Mouse (Mus musculus) neural tube, embryonic 11.5 days (tissue): ENCODE results near the gene Gja4. TPM values are rescaled to one million over a fixed set of nuclear protein-coding genes. Genes with fewer than 3 reads are reported as not detected.

Experiments
- ATAC-seq: fragments of 200-750 bp; cut with Nextera tagmentation; 2 replicates; pipeline ENCODE4 v1.8.0; 2017; ENCODE audit warnings: moderate number of reproducible peaks, mild to moderate bottlenecking, moderate TSS enrichment, moderate library complexity; ENCODE audit not compliant: insufficient read depth, low FRiP score, low TSS enrichment
- DNase-seq: peaks from one replicate; pipeline ENCODE4 v3.0.0-alpha.2; 2015; ENCODE audit warnings: low spot score
- H3K27ac ChIP-seq: fragments of 300-500 bp; sonication (generic); 2 replicates; pipeline ENCODE4 v1.5.1; 2014; ENCODE audit warnings: low read depth, mild to moderate bottlenecking, low read length
- H3K27me3 ChIP-seq: fragments of 300-500 bp; sonication (generic); 2 replicates; pipeline ENCODE4 v1.6.1; 2014; ENCODE audit warnings: mild to moderate bottlenecking, low read length, mixed read lengths; ENCODE audit not compliant: control insufficient read depth, insufficient read depth
- H3K36me3 ChIP-seq: fragments of 300-500 bp; sonication (generic); 2 replicates; pipeline ENCODE4 v1.6.1; 2014; ENCODE audit warnings: mild to moderate bottlenecking, low read length, moderate library complexity, mixed read lengths; ENCODE audit not compliant: control insufficient read depth, insufficient read depth
- H3K4me1 ChIP-seq: fragments of 300-500 bp; sonication (generic); 2 replicates; pipeline ENCODE4 v1.6.1; 2014; ENCODE audit warnings: low read length, mixed read lengths; ENCODE audit not compliant: control insufficient read depth, insufficient read depth
- H3K4me2 ChIP-seq: fragments of 300-500 bp; sonication (generic); 2 replicates; pipeline ENCODE4 v1.6.1; 2014; ENCODE audit warnings: low read depth, mild to moderate bottlenecking, moderate library complexity
- H3K4me3 ChIP-seq: fragments of 300-500 bp; sonication (generic); 2 replicates; pipeline ENCODE4 v1.5.1; 2014; ENCODE audit warnings: low read depth, low read length
- H3K9ac ChIP-seq: fragments of 300-500 bp; sonication (generic); 2 replicates; pipeline ENCODE4 v1.6.1; 2014; ENCODE audit warnings: mild to moderate bottlenecking, low read length
- H3K9me3 ChIP-seq: fragments of 300-500 bp; sonication (generic); 2 replicates; pipeline ENCODE4 v1.6.1; 2016; ENCODE audit warnings: low read length; ENCODE audit not compliant: control insufficient read depth
- WGBS: fragments of 180-500 bp; shearing (Covaris S2); extraction: QIAGEN DNeasy Blood & Tissue Kit; methylation state at CpG from one replicate; pipeline ENCODE4 v1.1.7; 2014; 5-methylcytosine and 5-hydroxymethylcytosine counted together
- polyA plus RNA-seq: library from polyadenylated mRNA; unstranded; fragments of >200 nt; fragmentation: Nextera tagmentation; extraction: Ambion mirVana; gene quantifications from 2 replicates; pipeline ENCODE4 v1.2.1, GENCODE M21; 2014

Gene Gja4
- polyA plus RNA-seq, 1 experiment from 2014 or later, result 20.3 TPM

DNA sequence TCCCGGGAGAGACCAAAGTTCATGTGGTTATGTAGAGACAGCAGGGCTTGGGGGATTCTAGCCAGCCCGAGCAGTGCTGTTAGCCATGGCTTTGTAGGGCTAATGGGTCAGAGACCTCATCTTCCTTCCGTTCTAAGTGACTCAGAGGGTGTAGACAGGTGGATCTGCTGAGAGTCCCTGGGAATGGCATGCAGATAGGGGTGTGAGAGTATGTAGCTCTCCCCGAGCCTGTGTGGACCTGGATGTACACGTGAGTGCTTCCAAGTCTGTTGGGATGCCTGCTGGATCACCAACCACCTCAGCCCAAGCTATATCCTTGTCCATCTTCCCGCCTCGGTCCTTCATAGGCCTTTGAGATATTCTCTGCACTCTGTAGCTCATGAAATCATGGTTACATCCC is 14.5 kb upstream of the Gja4 start:
- no peak overlapping the region for H3K9ac ChIP-seq
- H3K4me2 ChIP-seq, result no peak overlapping the region
- peaks cover 33% of the 10 kb centered on the region for H3K27me3 ChIP-seq
- no peak for ATAC-seq
- no peak overlapping the region for H3K27ac ChIP-seq
- H3K4me1 ChIP-seq, result peaks cover 5% of the 10 kb centered on the region; the same call in 1 of the 2 replicates
- no peak for DNase-seq
- no peaks in the 10 kb centered on the region for H3K9me3 ChIP-seq
- H3K36me3 ChIP-seq, result no peaks in the 10 kb centered on the region
- H3K4me3 ChIP-seq, result no peak overlapping the region
- WGBS, result 67% methylated on average over 7 of the region's 7 CpGs

DNA sequence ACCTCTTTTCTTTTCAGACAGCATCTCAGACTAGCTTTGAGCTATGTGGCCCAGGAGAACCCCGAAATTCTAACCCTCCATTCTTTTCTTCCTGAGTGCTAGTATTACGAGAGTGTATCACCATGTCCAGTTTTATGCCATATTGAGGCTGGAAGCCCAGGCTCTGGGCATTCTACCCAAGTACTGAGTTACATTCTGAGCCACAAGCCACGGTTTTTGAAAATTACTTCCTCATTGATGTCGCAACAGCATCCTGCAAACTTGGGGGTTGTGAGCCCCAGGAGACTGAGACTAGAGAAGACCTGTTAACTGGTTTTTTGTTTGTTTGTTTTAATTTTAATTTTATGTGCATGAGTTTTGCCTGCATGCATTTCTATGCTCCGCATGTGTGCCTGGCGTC is 13.9 kb upstream of the Gja4 start:
- 78% methylated on average over 6 of the region's 6 CpGs for WGBS

DNA sequence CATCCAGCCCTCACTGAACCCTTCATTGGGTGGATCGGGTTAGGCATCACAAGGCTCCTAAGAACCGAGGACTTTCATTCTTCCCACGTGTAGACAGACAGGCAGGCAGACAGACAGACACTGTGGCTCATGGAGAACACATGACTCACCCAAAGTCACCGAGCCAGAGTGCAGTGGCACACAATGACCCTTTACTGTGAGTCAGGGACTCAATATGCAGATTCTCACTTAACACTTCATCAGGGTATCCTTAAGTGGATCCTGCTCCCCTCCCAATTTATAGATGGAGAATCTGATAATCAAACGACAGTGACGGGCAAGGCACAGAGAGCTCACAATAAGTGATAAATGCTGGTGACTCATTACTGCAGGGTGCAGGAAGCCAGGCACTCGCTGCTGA is 13.4 kb upstream of the Gja4 start:
- H3K27me3 ChIP-seq, result peaks cover 33% of the 10 kb centered on the region
- no peak for ATAC-seq
- H3K27ac ChIP-seq, result no peak overlapping the region

More for the DNA sequence above, 13.9 kb upstream of the Gja4 start:
- Histone ChIP-seq H3K27me3 (peaks cover 33% of the 10 kb centered on the region), H3K36me3 (no peaks in the 10 kb centered on the region), H3K4me2 (no peak overlapping the region), H3K27ac (no peak overlapping the region), H3K9ac (no peak overlapping the region), H3K4me3 (no peak overlapping the region), H3K4me1 (peaks cover 5% of the 10 kb centered on the region; the same call in 1 of the 2 replicates), H3K9me3 (no peaks in the 10 kb centered on the region)
- no peak for ATAC-seq
- no peak for DNase-seq

DNA sequence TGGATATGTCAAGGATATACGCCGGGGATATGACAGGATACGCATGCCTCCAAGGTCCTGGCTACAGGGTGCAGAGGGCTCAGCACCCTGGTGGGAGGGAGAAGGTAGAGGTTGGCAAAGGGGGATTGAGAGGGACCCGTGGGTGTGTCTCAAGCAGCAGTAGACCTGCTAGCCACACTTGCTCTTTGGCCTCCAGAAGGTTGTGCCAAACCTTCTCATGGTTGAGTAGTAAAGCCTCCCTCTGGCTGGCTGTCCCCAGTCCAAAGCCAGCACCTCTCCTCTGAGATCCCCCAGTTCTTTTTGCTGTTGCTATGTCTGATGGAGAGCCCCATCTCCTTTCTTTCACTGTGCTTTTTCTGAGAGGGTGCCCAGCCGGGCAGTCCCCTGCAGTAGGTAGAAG is 11.4 kb upstream of the Gja4 start:
- 87% methylated on average over 5 of the region's 5 CpGs for WGBS
- H3K4me1 ChIP-seq, result no peaks in the 10 kb centered on the region
- H3K27ac ChIP-seq, result no peak overlapping the region
- no peak for ATAC-seq
- H3K4me3 ChIP-seq, result no peak overlapping the region
- DNase-seq, result no peak
- H3K27me3 ChIP-seq, result peaks cover 20% of the 10 kb centered on the region
- H3K36me3 ChIP-seq, result no peaks in the 10 kb centered on the region
- H3K4me2 ChIP-seq, result no peak overlapping the region
- no peaks in the 10 kb centered on the region for H3K9me3 ChIP-seq
- no peak overlapping the region for H3K9ac ChIP-seq

More for the DNA sequence above, 13.4 kb upstream of the Gja4 start:
- Histone ChIP-seq H3K4me1 (peaks cover 5% of the 10 kb centered on the region; the same call in 1 of the 2 replicates), H3K36me3 (no peaks in the 10 kb centered on the region), H3K4me3 (no peak overlapping the region), H3K9ac (no peak overlapping the region), H3K4me2 (no peak overlapping the region), H3K9me3 (no peaks in the 10 kb centered on the region)
- WGBS, result 66% methylated on average over 7 of the region's 7 CpGs
- no peak for DNase-seq

DNA sequence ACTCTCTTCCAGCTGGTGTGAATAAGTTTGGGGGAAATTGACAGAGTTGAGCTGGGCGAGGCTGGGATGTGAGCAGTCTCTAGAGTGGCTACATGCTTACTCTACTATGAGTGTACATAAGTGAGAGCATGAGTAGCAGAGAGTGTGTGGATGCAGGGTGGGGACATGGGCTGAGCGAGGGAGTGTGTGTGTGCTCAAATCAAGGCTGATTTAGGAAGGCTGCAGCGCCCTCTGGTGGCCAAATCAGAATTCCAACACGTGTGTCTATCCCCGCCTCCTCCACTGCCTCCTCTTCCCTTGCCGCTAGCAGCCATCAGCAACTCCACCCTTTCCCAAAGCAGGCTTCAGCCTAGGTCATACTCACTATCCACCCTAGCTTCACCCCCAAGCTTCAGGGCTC is 10.9 kb upstream of the Gja4 start:
- Histone ChIP-seq H3K4me3 (no peak overlapping the region), H3K4me2 (no peak overlapping the region), H3K27me3 (peaks cover 15% of the 10 kb centered on the region)

DNA sequence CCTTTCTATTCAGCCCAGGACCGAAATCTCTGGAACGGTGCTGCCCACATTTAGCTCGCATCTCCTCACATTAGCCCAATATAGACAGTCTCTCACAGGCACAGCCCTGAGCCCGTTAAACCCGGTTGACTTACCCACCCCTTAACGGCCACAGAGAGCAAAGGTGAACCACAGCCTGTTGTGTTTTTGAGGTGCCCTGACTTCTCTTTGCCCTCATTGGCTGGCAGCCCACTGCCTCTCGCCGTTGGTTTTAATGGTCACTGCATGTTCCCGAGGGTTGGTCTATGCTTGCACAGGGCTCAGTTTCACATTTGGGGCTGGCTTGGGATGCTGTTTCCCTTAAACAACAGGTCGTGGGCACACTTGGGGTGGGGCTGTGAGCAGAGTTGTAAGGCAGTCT is 10.5 kb upstream of the Gja4 start:
- Histone ChIP-seq H3K4me3 (no peak overlapping the region), H3K9me3 (no peaks in the 10 kb centered on the region), H3K9ac (no peak overlapping the region), H3K27me3 (peaks cover 10% of the 10 kb centered on the region), H3K36me3 (no peaks in the 10 kb centered on the region), H3K4me1 (no peaks in the 10 kb centered on the region), H3K27ac (no peak overlapping the region), H3K4me2 (no peak overlapping the region)
- ATAC-seq (no peak), DNase-seq (no peak)
- 76% methylated on average over 10 of the region's 10 CpGs for WGBS

More for the DNA sequence above, 10.9 kb upstream of the Gja4 start:
- peak; percentile 50; the same call in 1 of the 2 replicates for ATAC-seq
- DNase-seq, result peak; percentile 90
- Histone ChIP-seq H3K36me3 (no peaks in the 10 kb centered on the region), H3K9ac (no peak overlapping the region), H3K27ac (no peak overlapping the region), H3K4me1 (no peaks in the 10 kb centered on the region), H3K9me3 (no peaks in the 10 kb centered on the region)
- 12% methylated on average over 6 of the region's 6 CpGs for WGBS

DNA sequence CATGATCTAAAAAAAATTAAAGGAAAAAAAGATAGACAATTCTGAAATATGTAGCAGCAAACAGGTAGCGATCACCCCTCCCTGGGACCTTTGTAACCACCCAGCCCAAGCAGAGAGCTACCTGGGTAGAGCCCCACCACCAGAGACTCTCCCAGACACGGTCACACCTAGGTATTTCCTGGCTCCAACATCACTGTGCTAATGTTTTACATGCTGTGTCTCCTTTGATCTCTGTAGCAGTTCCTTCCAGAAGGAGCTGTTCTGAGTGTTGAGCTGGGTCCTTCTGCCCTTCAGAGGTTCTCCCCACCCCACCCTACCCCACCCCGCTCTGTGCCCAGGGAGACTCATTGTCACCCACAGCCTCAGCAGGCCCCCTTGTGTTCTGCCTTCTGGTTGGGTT is 9.8 kb upstream of the Gja4 start:
- Histone ChIP-seq H3K36me3 (no peaks in the 10 kb centered on the region), H3K4me2 (no peak overlapping the region), H3K27ac (no peak overlapping the region), H3K4me1 (no peaks in the 10 kb centered on the region), H3K9me3 (no peaks in the 10 kb centered on the region), H3K9ac (no peak overlapping the region), H3K4me3 (no peak overlapping the region), H3K27me3 (peaks cover 6% of the 10 kb centered on the region)
- no peak for ATAC-seq
- DNase-seq, result no peak
- WGBS, result 81% methylated on average over 3 of the region's 3 CpGs

DNA sequence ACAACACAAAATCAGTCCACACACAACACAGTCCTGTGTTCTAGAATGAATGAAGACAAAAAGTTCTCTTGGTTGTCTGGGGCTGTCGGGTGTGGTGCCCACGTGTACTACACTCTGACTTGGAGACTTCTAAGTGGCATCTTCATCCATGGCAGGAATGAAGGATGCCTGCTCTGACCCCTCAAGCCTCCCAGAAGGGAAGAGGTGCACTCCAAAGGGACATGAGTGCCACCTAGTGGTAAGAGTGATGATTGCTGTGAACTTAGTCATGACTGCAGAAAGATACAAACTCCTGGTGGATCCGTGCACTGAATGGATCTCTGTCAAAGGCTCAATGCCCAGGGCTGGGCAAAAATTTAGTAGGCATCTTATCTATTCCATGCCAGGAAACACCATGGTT is 5.8 kb upstream of the Gja4 start:
- no peaks in the 10 kb centered on the region for H3K9me3 ChIP-seq
- no peak overlapping the region for H3K9ac ChIP-seq
- ATAC-seq (no peak), DNase-seq (peak; percentile 67)
- H3K27me3 ChIP-seq, result 0 out of 2 replicates have a peak, but pooled peaks cover under 1% of the 10 kb centered on the region
- WGBS, result 1% methylated on average over 3 of the region's 3 CpGs
- H3K27ac ChIP-seq, result no peak overlapping the region
- no peaks in the 10 kb centered on the region for H3K4me1 ChIP-seq
- no peaks in the 10 kb centered on the region for H3K36me3 ChIP-seq
- no peak overlapping the region for H3K4me2 ChIP-seq
- H3K4me3 ChIP-seq, result no peak overlapping the region

DNA sequence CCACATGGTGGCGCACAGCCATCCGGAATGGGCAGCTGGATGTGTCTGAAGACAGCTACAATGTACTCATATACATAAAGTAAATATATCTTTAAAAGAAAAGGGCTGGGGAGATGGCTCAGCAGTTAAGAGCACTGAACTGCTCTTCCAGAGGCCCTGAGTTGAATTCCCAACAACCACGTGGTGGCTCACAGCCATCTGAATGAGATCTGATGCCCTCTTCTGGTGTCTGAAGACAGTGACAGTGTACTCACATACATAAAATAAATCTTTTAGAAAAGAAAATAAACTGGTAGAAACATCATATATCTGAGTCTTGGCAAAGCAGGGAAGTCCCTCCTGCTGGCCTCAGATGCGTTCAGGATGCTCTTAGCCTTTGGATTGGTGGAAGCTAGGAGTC is 3.3 kb upstream of the Gja4 start:
- Histone ChIP-seq H3K4me1 (no peaks in the 10 kb centered on the region), H3K36me3 (no peaks in the 10 kb centered on the region), H3K4me2 (no peak overlapping the region), H3K9me3 (no peaks in the 10 kb centered on the region), H3K27ac (no peak overlapping the region), H3K9ac (no peak overlapping the region), H3K4me3 (no peak overlapping the region), H3K27me3 (0 out of 2 replicates have a peak, but pooled peaks cover 3% of the 10 kb centered on the region)
- 59% methylated on average over 4 of the region's 4 CpGs for WGBS
- DNase-seq (no peak), ATAC-seq (no peak)
